Mouse (Mus musculus) heart, embryonic 12.5 days (tissue): Measurements from ENCODE around the gene Kif2c. TPM values are rescaled to one million over a fixed set of nuclear protein-coding genes. Genes with fewer than 3 reads are reported as not detected.
A peak's percentile ranks its signal among the peaks of the same experiment; 100 is the strongest.

Experiments used
- ATAC-seq: fragments of 200-750 bp; cut with Nextera tagmentation; 2 replicates; pipeline ENCODE4 v1.8.0; 2017; ENCODE audit warnings: moderate TSS enrichment, moderate library complexity; ENCODE audit not compliant: insufficient number of reproducible peaks, low FRiP score
- H3K27ac ChIP-seq: fragments of 300-500 bp; sonication (generic); 2 replicates; pipeline ENCODE4 v1.5.1; 2016; ENCODE audit warnings: mild to moderate bottlenecking, moderate library complexity; ENCODE audit not compliant: poor library complexity, severe bottlenecking
- H3K27me3 ChIP-seq: fragments of 300-500 bp; sonication (generic); replicated peaks from 2 replicates; pipeline ENCODE4 v1.6.1; 2016; ENCODE audit warnings: mild to moderate bottlenecking, moderate library complexity
- H3K36me3 ChIP-seq: fragments of 300-500 bp; sonication (generic); 2 replicates; pipeline ENCODE4 v1.6.1; 2016; ENCODE audit warnings: mild to moderate bottlenecking, moderate library complexity
- H3K4me1 ChIP-seq: fragments of 300-500 bp; sonication (generic); replicated peaks from 2 replicates; pipeline ENCODE4 v1.6.1; 2016; ENCODE audit warnings: mild to moderate bottlenecking
- H3K4me2 ChIP-seq: fragments of 300-500 bp; sonication (generic); 2 replicates; pipeline ENCODE4 v1.6.1; 2016; ENCODE audit warnings: mild to moderate bottlenecking, moderate library complexity
- H3K4me3 ChIP-seq: fragments of 300-500 bp; sonication (generic); 2 replicates; pipeline ENCODE4 v1.5.1; 2016; ENCODE audit warnings: mild to moderate bottlenecking
- H3K9ac ChIP-seq: fragments of 300-500 bp; sonication (generic); 2 replicates; pipeline ENCODE4 v1.6.1; 2016; ENCODE audit warnings: mild to moderate bottlenecking, moderate library complexity
- H3K9me3 ChIP-seq: fragments of 300-500 bp; sonication (generic); replicated peaks from 2 replicates; pipeline ENCODE4 v1.6.1; 2016; ENCODE audit warnings: mild to moderate bottlenecking, moderate library complexity
- WGBS: fragments of 180-500 bp; shearing (Covaris S2); methylation state at CpG from one replicate; pipeline ENCODE4 v1.1.7; 2016; 5-methylcytosine and 5-hydroxymethylcytosine counted together
- polyA plus RNA-seq: library from polyadenylated mRNA; unstranded; fragments of >200 nt; fragmentation: Nextera tagmentation; extraction: Ambion mirVana; gene quantifications from 2 replicates; pipeline ENCODE4 v1.2.1, GENCODE M21; 2016

Gene Kif2c
- polyA plus RNA-seq, 1 experiment from 2014 or later = 53.4 TPM

- H3K9ac ChIP-seq = peak overlapping the region; percentile 16; the same call in 1 of the 2 replicates
- no peak overlapping the region for H3K4me3 ChIP-seq
- H3K27ac ChIP-seq = peak overlapping the region; percentile 74
- H3K4me2 ChIP-seq = no peak overlapping the region
- H3K9me3 ChIP-seq = no peaks in the 10 kb centered on the region
- WGBS = 38% methylated on average over 15 of the region's 15 CpGs
- H3K4me1 ChIP-seq = peaks cover 21% of the 10 kb centered on the region
- H3K27me3 ChIP-seq = peaks cover 12% of the 10 kb centered on the region; the same call in 1 of the 2 replicates
- peak; percentile 79 for ATAC-seq
- H3K36me3 ChIP-seq = peaks cover 13% of the 10 kb centered on the region
Observed at GRCm38 (mm10) chr4:117125910-117126674, 56.3 kb downstream of the Kif2c start.

GRCm38 (mm10) chr4:117125348-117125909 is 57.0 kb downstream of the Kif2c start, which contains the start of gene Btbd19:
TSS of gene Btbd19 (minus strand) at chr4:117125725.
- Histone ChIP-seq H3K4me2 (0 out of 2 replicates have a peak within 1 kb of the TSS, but pooled peaks have one; percentile 4), H3K9ac (peak within 1 kb of the TSS; percentile 16; the same call in 1 of the 2 replicates), H3K4me1 (peaks cover 21% of the 10 kb centered on the region), H3K27me3 (peaks cover 6% of the 10 kb centered on the region; the same call in 1 of the 2 replicates), H3K4me3 (no peak within 1 kb of the TSS), H3K9me3 (no peaks in the 10 kb centered on the region), H3K27ac (peak within 1 kb of the TSS; percentile 74), H3K36me3 (peaks cover 13% of the 10 kb centered on the region)
- WGBS = 41% methylated on average over 8 of the region's 8 CpGs
- peak; percentile 24; the same call in 1 of the 2 replicates for ATAC-seq

- H3K27ac ChIP-seq = peak overlapping the region; percentile 61
- peaks cover 3% of the 10 kb centered on the region; the same call in 1 of the 2 replicates for H3K27me3 ChIP-seq
- 0 out of 2 replicates have a peak overlapping the region, but pooled peaks have one; percentile 4 for H3K4me2 ChIP-seq
- peaks cover 13% of the 10 kb centered on the region for H3K36me3 ChIP-seq
- no peak overlapping the region for H3K4me3 ChIP-seq
- ATAC-seq = no peak
- H3K4me1 ChIP-seq = peaks cover 24% of the 10 kb centered on the region
- 50% methylated on average over 14 of the region's 14 CpGs for WGBS
- H3K9ac ChIP-seq = peak overlapping the region; percentile 16; the same call in 1 of the 2 replicates
- no peaks in the 10 kb centered on the region for H3K9me3 ChIP-seq
Observed at GRCm38 (mm10) chr4:117124518-117125347, 57.7 kb downstream of the Kif2c start.

GRCm38 (mm10) chr4:117124218-117124517 is 58.3 kb downstream of the Kif2c start:
- no peak overlapping the region for H3K9ac ChIP-seq
- 87% methylated on average over 3 of the region's 3 CpGs for WGBS
- H3K36me3 ChIP-seq = peaks cover 12% of the 10 kb centered on the region
- ATAC-seq = no peak
- H3K4me3 ChIP-seq = no peak overlapping the region
- peaks cover 3% of the 10 kb centered on the region; the same call in 1 of the 2 replicates for H3K27me3 ChIP-seq
- H3K4me2 ChIP-seq = no peak overlapping the region
- peaks cover 25% of the 10 kb centered on the region for H3K4me1 ChIP-seq
- H3K9me3 ChIP-seq = no peaks in the 10 kb centered on the region
- 0 out of 2 replicates have a peak overlapping the region, but pooled peaks have one; percentile 61 for H3K27ac ChIP-seq

GRCm38 (mm10) chr4:117123546-117124217 is 58.8 kb downstream of the Kif2c start:
- Histone ChIP-seq H3K4me2 (no peak overlapping the region), H3K27ac (no peak overlapping the region), H3K9ac (no peak overlapping the region), H3K4me1 (peaks cover 25% of the 10 kb centered on the region), H3K36me3 (peaks cover 7% of the 10 kb centered on the region), H3K27me3 (peaks cover 3% of the 10 kb centered on the region; the same call in 1 of the 2 replicates), H3K4me3 (no peak overlapping the region), H3K9me3 (no peaks in the 10 kb centered on the region)
- 67% methylated on average over 8 of the region's 9 CpGs for WGBS
- no peak for ATAC-seq

GRCm38 (mm10) chr4:117122209-117122608 is 60.2 kb downstream of the Kif2c start:
- no peak for ATAC-seq
- no peaks in the 10 kb centered on the region for H3K27me3 ChIP-seq
- peaks cover 25% of the 10 kb centered on the region for H3K4me1 ChIP-seq
- H3K4me3 ChIP-seq = no peak overlapping the region
- no peak overlapping the region for H3K27ac ChIP-seq
- no peaks in the 10 kb centered on the region for H3K9me3 ChIP-seq
- H3K4me2 ChIP-seq = no peak overlapping the region
- WGBS = 78% methylated on average over 4 of the region's 4 CpGs
- no peaks in the 10 kb centered on the region for H3K36me3 ChIP-seq
- no peak overlapping the region for H3K9ac ChIP-seq

GRCm38 (mm10) chr4:117120445-117121414 is 61.7 kb downstream of the Kif2c start:
- Histone ChIP-seq H3K4me1 (peaks cover 19% of the 10 kb centered on the region), H3K27ac (peak overlapping the region; percentile 76), H3K4me3 (peak overlapping the region; percentile 57), H3K9me3 (no peaks in the 10 kb centered on the region), H3K4me2 (peak overlapping the region; percentile 99), H3K9ac (peak overlapping the region; percentile 72), H3K27me3 (no peaks in the 10 kb centered on the region), H3K36me3 (no peaks in the 10 kb centered on the region)
- WGBS = under 1% methylated on average over 69 of the region's 69 CpGs
- peak; percentile 90 for ATAC-seq

GRCm38 (mm10) chr4:117120052-117120444 is 62.4 kb downstream of the Kif2c start:
- peak overlapping the region; percentile 57 for H3K4me3 ChIP-seq
- no peaks in the 10 kb centered on the region for H3K27me3 ChIP-seq
- H3K4me1 ChIP-seq = peaks cover 12% of the 10 kb centered on the region
- 6% methylated on average over 10 of the region's 10 CpGs for WGBS
- H3K27ac ChIP-seq = peak overlapping the region; percentile 76
- H3K36me3 ChIP-seq = no peaks in the 10 kb centered on the region
- H3K9me3 ChIP-seq = no peaks in the 10 kb centered on the region
- H3K4me2 ChIP-seq = peak overlapping the region; percentile 99
- peak overlapping the region; percentile 66 for H3K9ac ChIP-seq
- ATAC-seq = no peak

GRCm38 (mm10) chr4:117119636-117120035 is 62.8 kb downstream of the Kif2c start:
- no peak for ATAC-seq
- peak overlapping the region; percentile 57 for H3K4me3 ChIP-seq

More at GRCm38 (mm10) chr4:117119636-117120035, 62.8 kb downstream of the Kif2c start:
- Histone ChIP-seq H3K9me3 (no peaks in the 10 kb centered on the region), H3K9ac (peak overlapping the region; percentile 66), H3K36me3 (no peaks in the 10 kb centered on the region), H3K4me1 (peaks cover 8% of the 10 kb centered on the region), H3K27me3 (no peaks in the 10 kb centered on the region), H3K27ac (peak overlapping the region; percentile 76), H3K4me2 (peak overlapping the region; percentile 99)
- WGBS = 75% methylated on average over 5 of the region's 5 CpGs
